Mouse (Mus musculus) limb, embryonic 14.5 days (tissue): Measurements from ENCODE around the gene Gm20388. TPM values are rescaled to one million over a fixed set of nuclear protein-coding genes. Genes with fewer than 3 reads are reported as not detected.

Source experiments
- ATAC-seq: fragments of 200-750 bp; cut with Nextera tagmentation; 2 replicates; pipeline ENCODE4 v1.8.0; 2017; ENCODE audit warnings: low read depth, moderate number of reproducible peaks, moderate TSS enrichment; ENCODE audit not compliant: low FRiP score
- DNase-seq: peaks from one replicate; pipeline ENCODE4 v3.0.0-alpha.2; 2015; ENCODE audit warnings: low spot score
- H3K27ac ChIP-seq: fragments of 300-500 bp; sonication (generic); replicated peaks from 2 replicates; pipeline ENCODE4 v1.5.1; 2014; ENCODE audit warnings: low read depth, mild to moderate bottlenecking, low read length, moderate library complexity, mixed read lengths
- H3K27me3 ChIP-seq: fragments of 300-500 bp; sonication (generic); 2 replicates; pipeline ENCODE4 v1.6.1; 2014; ENCODE audit warnings: low read length, mixed read lengths; ENCODE audit not compliant: control insufficient read depth, insufficient read depth
- H3K36me3 ChIP-seq: fragments of 300-500 bp; sonication (generic); 2 replicates; pipeline ENCODE4 v1.6.1; 2014; ENCODE audit warnings: mild to moderate bottlenecking, low read length, moderate library complexity, mixed read lengths; ENCODE audit not compliant: control insufficient read depth, insufficient read depth
- H3K4me1 ChIP-seq: fragments of 300-500 bp; sonication (generic); 2 replicates; pipeline ENCODE4 v1.6.1; 2014; ENCODE audit warnings: antibody characterized with exemption, low read length, mixed read lengths; ENCODE audit not compliant: control insufficient read depth, insufficient read depth
- H3K4me2 ChIP-seq: fragments of 300-500 bp; sonication (generic); replicated peaks from 2 replicates; pipeline ENCODE4 v1.6.1; 2014; ENCODE audit warnings: low read depth, mild to moderate bottlenecking, low read length, moderate library complexity; ENCODE audit not compliant: severe bottlenecking
- H3K4me3 ChIP-seq: fragments of 300-500 bp; sonication (generic); replicated peaks from 2 replicates; pipeline ENCODE4 v1.5.1; 2014; ENCODE audit warnings: low read length
- H3K9ac ChIP-seq: fragments of 300-500 bp; sonication (generic); 2 replicates; pipeline ENCODE4 v1.6.1; 2014; ENCODE audit warnings: mild to moderate bottlenecking, low read depth, low read length, moderate library complexity; ENCODE audit not compliant: severe bottlenecking
- H3K9me3 ChIP-seq: fragments of 300-500 bp; sonication (generic); 2 replicates; pipeline ENCODE4 v1.6.1; 2016; ENCODE audit warnings: low read length; ENCODE audit not compliant: control insufficient read depth
- POLR2A ChIP-seq: fragments of 200-500 bp; IDR thresholded peaks from 2 replicates; pipeline ENCODE4 v1.8.0; 2012; ENCODE audit warnings: inconsistent platforms, mild to moderate bottlenecking, moderate library complexity, borderline replicate concordance; ENCODE audit not compliant: insufficient read depth, insufficient read length; ENCODE audit errors: extremely low read depth
- WGBS: fragments of 180-500 bp; shearing (Covaris S2); extraction: QIAGEN DNeasy Blood & Tissue Kit; methylation state at CpG from one replicate; pipeline ENCODE4 v1.1.7; 2014; 5-methylcytosine and 5-hydroxymethylcytosine counted together
- polyA plus RNA-seq, 2 experiments: library from polyadenylated mRNA; depleted of rRNA in 1 of 2; stranded (reverse) in 1 of 2; unstranded in 1 of 2; fragments of >200 nt; fragmentation: Nextera tagmentation in 1 of 2; extraction: Ambion mirVana in 1 of 2; gene quantifications; 2 replicates each; pipeline versions ENCODE4 v1.2.1 to v1.2.3; 2012 to 2014

The Gm20388 gene
- polyA plus RNA-seq, 2 experiments, result 1.9 to 49.9 TPM

GRCm38 (mm10) chr8:121390608-121391007, 1480.0 kb downstream of the Gm20388 start:
- no peak overlapping the region for H3K9ac ChIP-seq
- no peak overlapping the region for H3K27ac ChIP-seq
- no peak for TF ChIP-seq POLR2A
- H3K4me2 ChIP-seq, result no peak overlapping the region
- ATAC-seq, result 0 out of 2 replicates have a peak, but pooled peaks have one; percentile 30
- no peak overlapping the region for H3K4me3 ChIP-seq
- H3K27me3 ChIP-seq, result peaks cover 35% of the 10 kb centered on the region
- DNase-seq, result no peak
- H3K36me3 ChIP-seq, result no peaks in the 10 kb centered on the region
- H3K4me1 ChIP-seq, result peaks cover 27% of the 10 kb centered on the region
- WGBS, result 16% methylated on average over 11 of the region's 11 CpGs
- H3K9me3 ChIP-seq, result no peaks in the 10 kb centered on the region

- 6% methylated on average over 9 of the region's 9 CpGs for WGBS
- H3K9ac ChIP-seq, result no peak overlapping the region
- no peaks in the 10 kb centered on the region for H3K36me3 ChIP-seq
- H3K4me3 ChIP-seq, result no peak overlapping the region
- H3K9me3 ChIP-seq, result no peaks in the 10 kb centered on the region
- DNase-seq (no peak), ATAC-seq (no peak)
- no peak overlapping the region for H3K27ac ChIP-seq
- H3K4me1 ChIP-seq, result peaks cover 31% of the 10 kb centered on the region
- no peak for TF ChIP-seq POLR2A
- H3K4me2 ChIP-seq, result no peak overlapping the region
- H3K27me3 ChIP-seq, result peaks cover 37% of the 10 kb centered on the region
These were observed 1480.6 kb downstream of the Gm20388 start for GRCm38 (mm10) chr8:121391254-121391653.

DNA sequence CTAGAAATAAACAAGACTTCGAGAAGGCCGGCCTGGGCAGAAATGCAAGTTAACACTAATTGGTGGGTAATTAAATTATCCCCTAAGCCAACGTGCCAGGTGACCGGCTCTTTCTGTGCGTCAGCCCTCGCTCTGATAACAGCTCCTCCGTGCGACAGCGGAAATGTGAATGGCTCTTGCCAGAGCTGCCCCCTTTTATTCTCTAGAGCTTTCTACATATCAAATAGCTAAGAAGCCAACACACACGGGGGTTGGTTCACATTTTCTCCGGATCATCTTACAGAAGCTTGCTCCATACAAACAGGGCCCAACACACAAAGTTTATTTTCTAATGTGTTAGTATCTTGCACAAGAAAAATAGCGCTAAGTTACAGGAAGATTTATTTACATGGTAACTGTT, 1481.1 kb downstream of the Gm20388 start:
- no peak overlapping the region for H3K4me2 ChIP-seq
- H3K4me3 ChIP-seq, result no peak overlapping the region
- DNase-seq, result no peak
- H3K4me1 ChIP-seq, result peaks cover 34% of the 10 kb centered on the region
- H3K36me3 ChIP-seq, result no peaks in the 10 kb centered on the region
- no peak for TF ChIP-seq POLR2A
- WGBS, result 5% methylated on average over 12 of the region's 12 CpGs
- H3K9me3 ChIP-seq, result no peaks in the 10 kb centered on the region
- H3K27ac ChIP-seq, result no peak overlapping the region
- no peak for ATAC-seq
- H3K27me3 ChIP-seq, result peaks cover 41% of the 10 kb centered on the region
- H3K9ac ChIP-seq, result no peak overlapping the region

DNA sequence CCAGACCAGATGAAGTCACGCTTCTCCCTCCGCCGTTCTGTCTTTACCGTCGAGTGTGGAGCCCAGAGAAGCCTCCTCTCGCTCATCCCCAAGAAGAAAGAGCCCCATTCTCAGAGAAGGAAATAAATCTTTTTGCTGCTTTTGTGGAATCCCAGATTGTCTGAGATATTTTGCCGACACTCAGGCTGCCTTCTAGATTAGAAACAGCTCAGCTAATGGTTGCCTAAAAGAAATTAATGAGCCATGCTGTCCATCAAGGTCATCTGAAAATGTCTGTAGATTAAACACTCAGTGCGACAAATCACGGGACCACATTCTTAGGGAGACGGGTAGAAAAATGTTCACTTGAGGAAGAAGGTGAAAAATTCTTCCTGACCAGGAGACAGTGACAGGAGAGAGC, 1481.8 kb downstream of the Gm20388 start:
- Histone ChIP-seq H3K27me3 (peaks cover 48% of the 10 kb centered on the region), H3K9ac (no peak overlapping the region), H3K36me3 (no peaks in the 10 kb centered on the region), H3K9me3 (no peaks in the 10 kb centered on the region), H3K27ac (no peak overlapping the region), H3K4me3 (no peak overlapping the region), H3K4me2 (no peak overlapping the region), H3K4me1 (peaks cover 37% of the 10 kb centered on the region)
- 19% methylated on average over 10 of the region's 10 CpGs for WGBS
- ATAC-seq (no peak), DNase-seq (no peak)
- TF ChIP-seq POLR2A, result no peak

- no peak overlapping the region for H3K4me3 ChIP-seq
- no peaks in the 10 kb centered on the region for H3K9me3 ChIP-seq
- 14% methylated on average over 9 of the region's 9 CpGs for WGBS
- ATAC-seq (0 out of 2 replicates have a peak, but pooled peaks have one; percentile 27), DNase-seq (peak; percentile 60)
- H3K36me3 ChIP-seq, result no peaks in the 10 kb centered on the region
- H3K4me1 ChIP-seq, result peaks cover 43% of the 10 kb centered on the region
- peaks cover 52% of the 10 kb centered on the region for H3K27me3 ChIP-seq
- TF ChIP-seq POLR2A, result no peak
- H3K27ac ChIP-seq, result no peak overlapping the region
- no peak overlapping the region for H3K4me2 ChIP-seq
- H3K9ac ChIP-seq, result no peak overlapping the region
These were observed 1482.5 kb downstream of the Gm20388 start for GRCm38 (mm10) chr8:121393111-121393510.

DNA sequence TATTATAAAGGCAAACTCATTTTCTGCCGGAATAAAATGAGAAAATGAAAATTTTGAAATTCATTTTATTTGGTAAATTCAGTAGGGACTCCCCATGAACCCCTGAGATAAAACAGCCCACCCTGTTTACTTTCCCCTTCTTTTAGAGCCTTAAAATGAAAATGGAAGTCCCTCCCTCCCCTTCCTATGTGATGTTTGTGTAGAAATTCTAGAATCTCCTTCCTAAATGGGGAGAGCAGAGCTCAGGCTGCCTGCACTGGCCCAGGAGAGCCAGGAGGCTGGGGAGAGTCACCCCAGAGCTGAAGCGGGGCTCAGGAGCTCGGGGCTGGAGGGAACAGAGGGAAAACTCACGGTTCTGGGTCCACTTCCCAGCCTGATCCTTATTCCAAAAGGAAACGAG, 1484.0 kb downstream of the Gm20388 start:
- no peak for DNase-seq
- H3K9ac ChIP-seq, result no peak overlapping the region
- H3K27me3 ChIP-seq, result peaks cover 55% of the 10 kb centered on the region
- H3K9me3 ChIP-seq, result no peaks in the 10 kb centered on the region
- no peak overlapping the region for H3K4me3 ChIP-seq
- no peaks in the 10 kb centered on the region for H3K36me3 ChIP-seq
- ATAC-seq, result no peak
- H3K4me2 ChIP-seq, result no peak overlapping the region
- WGBS, result 53% methylated on average over 5 of the region's 5 CpGs
- H3K27ac ChIP-seq, result no peak overlapping the region; the same call in 1 of the 2 replicates
- no peak for TF ChIP-seq POLR2A
- H3K4me1 ChIP-seq, result peaks cover 47% of the 10 kb centered on the region
